Mouse (Mus musculus): Measurements from ENCODE around the gene Lypd1. TPM values are rescaled to one million over a fixed set of nuclear protein-coding genes. Genes with fewer than 3 reads are reported as not detected.

Lypd1 gene
- polyA plus RNA-seq (2017; shearing (Covaris generic)) = not detected

- no peak for ATAC-seq
Measured at GRCm38 (mm10) chr1:125912601-125913600, at the start of gene Lypd1. Gene Lypd1, minus strand, starts transcription at chr1:125913101.

DNA sequence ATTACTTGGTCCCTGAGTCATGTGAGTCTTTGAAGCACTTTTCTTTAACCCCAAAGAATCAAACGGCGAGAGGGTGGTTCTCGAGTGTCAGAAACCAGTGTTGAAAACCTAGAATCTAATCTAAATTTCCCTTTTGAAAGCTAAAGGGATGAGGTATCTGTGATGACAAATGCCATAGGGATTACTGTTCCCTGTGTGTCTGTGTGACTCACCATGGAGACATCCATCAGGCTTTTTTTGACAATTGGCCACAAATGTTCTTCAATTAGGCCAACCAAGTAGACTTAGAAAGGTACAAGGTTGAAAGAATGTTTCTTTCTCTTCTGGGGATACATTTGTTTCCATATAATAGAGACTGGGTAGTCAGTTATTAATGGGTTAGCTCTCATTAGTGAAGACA, 38.1 kb upstream of the Lypd1 start:
- ATAC-seq = no peak

- no peak for ATAC-seq
Measured at GRCm38 (mm10) chr1:125949076-125949475, 36.2 kb upstream of the Lypd1 start.

DNA sequence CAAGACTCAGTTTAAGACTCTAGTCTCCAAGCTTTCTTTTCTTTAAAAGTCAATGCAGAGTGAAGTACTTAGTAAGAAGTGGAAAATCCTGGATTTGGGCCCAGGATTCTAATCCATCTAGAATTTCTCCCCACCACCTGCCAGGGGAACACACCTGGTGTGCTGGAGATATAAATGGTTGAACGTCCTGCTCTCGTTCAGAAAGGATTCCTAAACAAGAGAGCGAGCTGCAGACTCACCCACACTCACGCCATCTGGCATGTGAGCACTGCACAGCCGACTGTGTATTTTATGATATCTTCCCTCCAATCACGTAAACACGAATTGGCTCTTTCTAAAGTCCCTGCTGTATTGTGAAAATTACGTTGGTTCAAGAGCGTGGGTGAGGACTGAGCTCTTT, 32.2 kb upstream of the Lypd1 start:
- no peak for ATAC-seq

DNA sequence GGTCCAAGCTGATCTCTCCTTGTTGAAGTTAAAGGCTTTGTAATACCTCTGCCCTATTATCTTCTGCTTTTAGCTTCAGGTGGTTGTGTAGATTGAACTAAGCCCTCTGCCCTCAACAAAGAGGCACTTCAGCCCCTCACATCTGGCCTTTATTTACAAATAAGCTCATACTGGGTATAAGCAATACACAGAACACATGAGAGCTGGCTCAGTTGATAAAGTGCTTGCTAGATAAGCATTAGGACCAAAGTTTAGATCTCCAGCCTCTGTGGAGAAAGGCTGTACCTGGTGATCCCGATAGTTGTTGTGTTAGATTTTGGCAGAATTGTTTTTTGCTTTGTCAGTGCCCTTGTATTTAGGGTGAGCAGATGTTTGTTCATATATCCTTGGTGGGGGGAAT, 30.4 kb upstream of the Lypd1 start:
- ATAC-seq = no peak

GRCm38 (mm10) chr1:125925486-125925885, 12.6 kb upstream of the Lypd1 start:
- ATAC-seq = no peak

- ATAC-seq = no peak
Measured at GRCm38 (mm10) chr1:125923062-125923461, 10.2 kb upstream of the Lypd1 start.

DNA sequence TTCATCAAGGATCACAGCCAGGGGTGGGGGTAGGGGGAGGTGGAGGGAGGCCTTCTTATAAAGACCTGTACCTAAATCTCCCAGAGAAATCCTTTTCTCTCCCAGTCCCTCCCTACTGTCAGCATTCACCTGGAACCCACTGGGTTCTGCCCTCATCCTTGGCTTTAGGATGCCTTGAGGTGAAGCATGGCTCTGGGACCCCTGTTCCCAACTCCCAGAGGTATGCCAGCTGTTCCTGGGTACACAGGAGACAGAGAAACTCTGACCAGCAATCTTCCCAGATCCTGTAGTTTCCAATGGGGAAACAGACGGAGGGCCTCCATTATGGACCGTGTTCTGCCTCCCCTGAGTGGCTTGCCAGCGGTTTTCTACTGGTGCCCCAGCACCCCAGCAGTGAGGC, 7.8 kb upstream of the Lypd1 start:
- no peak for ATAC-seq

DNA sequence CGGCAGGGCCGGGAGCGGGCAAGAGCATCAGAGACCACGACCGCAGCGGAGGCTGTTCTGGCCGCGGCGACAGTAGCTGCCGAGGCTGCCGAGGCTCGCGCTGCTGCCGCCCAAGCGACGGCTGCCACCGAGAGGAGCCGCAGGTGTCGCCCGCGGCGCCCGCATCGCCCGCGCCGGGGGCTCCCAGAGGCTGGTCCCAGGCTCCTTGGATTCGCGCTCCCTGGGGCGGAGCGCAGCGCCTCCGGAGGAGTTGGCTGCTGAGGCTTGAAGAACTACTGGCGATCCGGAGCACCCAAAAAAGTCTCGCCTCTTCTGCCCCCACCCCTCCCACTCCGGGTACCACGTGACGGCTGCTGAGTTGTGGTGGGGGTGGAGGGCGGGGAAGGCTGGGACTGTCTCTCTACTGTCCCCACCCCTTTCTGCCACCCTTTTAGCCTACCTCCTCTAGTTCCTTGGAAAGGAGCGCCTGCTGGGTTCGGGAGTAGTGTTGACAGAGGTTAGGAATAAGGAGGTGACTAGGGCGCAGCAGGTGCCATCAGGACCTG, 928 bp downstream of the Lypd1 start:
- ATAC-seq = no peak

GRCm38 (mm10) chr1:125911337-125911900, 1.5 kb downstream of the Lypd1 start:
- ATAC-seq = no peak

- no peak for ATAC-seq
Measured at GRCm38 (mm10) chr1:125910871-125911265, 2.0 kb downstream of the Lypd1 start.

GRCm38 (mm10) chr1:125910211-125910870, 2.6 kb downstream of the Lypd1 start:
- ATAC-seq = no peak

- no peak for ATAC-seq
Measured at GRCm38 (mm10) chr1:125893158-125893557, 19.7 kb downstream of the Lypd1 start.

- ATAC-seq = no peak
Measured at GRCm38 (mm10) chr1:125870056-125870455, 42.8 kb downstream of the Lypd1 start.

GRCm38 (mm10) chr1:125858631-125859030, 54.3 kb downstream of the Lypd1 start:
- ATAC-seq = no peak

- ATAC-seq = no peak
Measured at GRCm38 (mm10) chr1:125854646-125855045, 58.3 kb downstream of the Lypd1 start.

DNA sequence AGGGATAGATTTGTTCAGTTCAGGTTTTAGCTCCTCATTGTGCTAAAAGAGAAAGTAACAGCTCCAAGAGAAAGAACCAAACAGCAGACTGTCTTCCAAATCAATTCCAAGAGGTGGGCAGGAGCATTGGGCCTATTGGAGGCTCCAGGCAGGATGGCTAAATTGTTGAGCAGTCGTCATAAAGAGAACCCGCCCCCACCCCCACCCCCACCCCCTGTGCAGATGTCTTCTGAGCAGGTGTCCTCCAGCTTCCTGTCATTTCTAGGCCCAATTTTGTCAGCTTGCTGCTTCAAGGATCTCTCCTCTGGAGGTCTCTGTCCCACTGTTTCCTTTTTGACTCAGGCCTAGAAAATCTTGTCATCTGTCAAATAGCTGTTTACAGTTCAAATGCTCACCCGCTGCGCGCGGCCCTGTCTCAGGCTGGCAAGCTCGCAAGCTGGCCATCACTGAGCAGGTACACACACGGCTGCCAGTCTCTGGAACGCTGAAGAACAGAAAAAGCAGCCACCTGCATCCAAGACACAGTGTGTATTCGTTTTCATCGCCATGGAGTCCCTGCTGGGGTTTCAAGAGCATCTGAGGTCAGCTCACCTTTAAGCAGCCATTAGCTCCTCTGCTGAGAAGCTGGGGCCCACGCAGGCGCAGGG, 73.0 kb downstream of the Lypd1 start:
- no peak for ATAC-seq

DNA sequence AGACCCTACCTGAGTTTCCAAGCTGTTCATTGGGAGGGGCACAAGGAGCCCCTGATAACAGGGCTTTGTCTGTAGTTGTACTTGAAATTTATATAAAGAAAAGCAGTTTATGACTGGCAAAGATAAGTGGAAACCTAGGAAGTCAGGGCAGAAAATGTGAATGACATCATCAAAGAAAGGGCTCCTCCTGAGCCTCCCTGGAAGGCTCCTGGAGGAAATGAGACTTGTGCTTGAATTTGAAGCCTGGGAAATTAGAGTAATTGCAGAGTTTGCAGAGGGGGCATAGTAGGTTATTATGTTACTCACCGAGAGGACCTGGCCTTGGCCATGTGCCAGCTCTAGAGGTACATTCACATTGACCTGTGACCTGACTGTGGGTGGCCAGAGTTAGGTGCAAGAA, 75.4 kb downstream of the Lypd1 start:
- no peak for ATAC-seq

GRCm38 (mm10) chr1:125823611-125824010, 89.3 kb downstream of the Lypd1 start:
- no peak for ATAC-seq

DNA sequence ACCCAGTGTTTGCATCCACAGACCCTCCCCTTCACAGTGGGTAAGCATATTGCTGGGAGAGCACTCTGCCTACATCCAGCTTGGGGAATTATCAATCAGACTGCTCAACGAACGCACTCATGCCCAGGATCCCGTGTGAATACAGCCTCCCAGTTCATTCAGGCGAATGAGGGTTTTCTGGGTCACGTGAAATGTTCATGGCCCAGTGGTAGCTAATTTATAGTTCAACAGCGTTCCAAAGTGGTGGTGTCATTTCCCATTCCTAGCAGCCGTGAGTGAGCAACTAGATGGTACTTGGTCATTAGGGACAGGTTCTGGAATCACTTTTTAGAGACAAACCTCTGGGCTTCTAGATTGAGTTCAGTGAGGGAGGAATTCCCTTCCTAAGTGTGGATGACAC, 91.8 kb downstream of the Lypd1 start:
- ATAC-seq = no peak

Measured in CD4-positive, CD25-positive, alpha-beta regulatory T cell, adult 4 months (primary cell).